Mouse (Mus musculus) kidney, embryonic 14.5 days (tissue): ENCODE data around the gene Uvrag. TPM values are rescaled to one million over a fixed set of nuclear protein-coding genes. Genes with fewer than 3 reads are reported as not detected.
"Not testable (repeated sequence)": the region's sequence is repeated elsewhere in the genome, so short reads cannot be mapped to it uniquely, and the experiment has no call there.

Source experiments
- ATAC-seq: fragments of 200-750 bp; cut with Nextera tagmentation; 2 replicates; pipeline ENCODE4 v1.8.0; 2017; ENCODE audit warnings: moderate number of reproducible peaks, mild to moderate bottlenecking, moderate TSS enrichment, moderate library complexity; ENCODE audit not compliant: low FRiP score, low TSS enrichment
- H3K27ac ChIP-seq: fragments of 300-500 bp; sonication (generic); 2 replicates; pipeline ENCODE4 v1.5.1; 2014; ENCODE audit warnings: low read depth, mild to moderate bottlenecking, low read length, moderate library complexity, mixed read lengths
- H3K27me3 ChIP-seq: fragments of 300-500 bp; sonication (generic); 2 replicates; pipeline ENCODE4 v1.6.1; 2014; ENCODE audit warnings: mild to moderate bottlenecking, low read length; ENCODE audit not compliant: control insufficient read depth, insufficient read depth
- H3K36me3 ChIP-seq: fragments of 300-500 bp; sonication (generic); 2 replicates; pipeline ENCODE4 v1.6.1; 2014; ENCODE audit warnings: low read length, mixed read lengths; ENCODE audit not compliant: control insufficient read depth, insufficient read depth
- H3K4me1 ChIP-seq: fragments of 300-500 bp; sonication (generic); 2 replicates; pipeline ENCODE4 v1.6.1; 2014; ENCODE audit warnings: low read length, mixed read lengths; ENCODE audit not compliant: control insufficient read depth, insufficient read depth
- H3K4me2 ChIP-seq: fragments of 300-500 bp; sonication (generic); replicated peaks from 2 replicates; pipeline ENCODE4 v1.6.1; 2014; ENCODE audit warnings: low read depth, mild to moderate bottlenecking, low read length
- H3K4me3 ChIP-seq: fragments of 300-500 bp; sonication (generic); 2 replicates; pipeline ENCODE4 v1.5.1; 2014; ENCODE audit warnings: mild to moderate bottlenecking, low read length
- H3K9ac ChIP-seq: fragments of 300-500 bp; sonication (generic); 2 replicates; pipeline ENCODE4 v1.6.1; 2014; ENCODE audit warnings: low read depth, mild to moderate bottlenecking, low read length, moderate library complexity
- H3K9me3 ChIP-seq: fragments of 300-500 bp; sonication (generic); 2 replicates; pipeline ENCODE4 v1.6.1; 2016; ENCODE audit warnings: low read length; ENCODE audit not compliant: control insufficient read depth
- WGBS: fragments of 180-500 bp; shearing (Covaris S2); extraction: QIAGEN DNeasy Blood & Tissue Kit; methylation state at CpG from one replicate; pipeline ENCODE4 v1.1.7; 2014; 5-methylcytosine and 5-hydroxymethylcytosine counted together
- polyA plus RNA-seq: library from polyadenylated mRNA; unstranded; fragments of >200 nt; fragmentation: Nextera tagmentation; extraction: Ambion mirVana; gene quantifications from 2 replicates; pipeline ENCODE4 v1.2.1, GENCODE M21; 2014

The Uvrag gene
- polyA plus RNA-seq, 1 experiment from 2014 or later, result 22.7 TPM

DNA sequence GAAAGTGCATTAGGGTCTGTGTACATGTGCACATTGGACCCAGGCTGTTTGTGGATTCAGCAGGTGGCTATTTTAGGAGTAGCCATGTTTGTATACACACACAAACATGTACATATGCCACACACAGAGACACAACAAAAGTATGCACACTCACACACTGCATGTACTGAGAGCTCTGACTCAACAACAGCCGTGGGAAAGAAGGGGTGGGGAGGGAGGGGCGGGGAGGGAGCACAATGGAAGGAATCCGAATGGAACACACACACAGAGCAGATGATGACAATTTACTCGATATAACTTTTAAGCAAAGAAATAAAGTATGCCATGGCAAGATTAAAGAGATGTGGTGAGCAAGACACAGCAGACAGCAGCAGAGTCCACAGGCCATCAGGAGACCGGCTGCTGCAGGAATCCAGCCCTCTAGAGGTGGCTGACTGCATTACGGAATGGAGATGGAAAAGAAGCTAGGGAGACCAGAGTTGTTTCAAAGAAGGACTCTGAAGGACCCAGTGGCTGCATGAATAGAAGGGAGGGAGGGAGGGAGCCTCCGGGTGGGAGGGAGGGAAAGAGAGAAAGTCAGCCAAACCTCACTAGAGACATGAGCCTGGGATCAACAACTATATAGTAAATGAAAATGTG is 67.1 kb downstream of the Uvrag start:
- ATAC-seq, result peak; percentile 64; the same call in 1 of the 2 replicates
- WGBS, result 37% methylated on average over 7 of the region's 7 CpGs
- H3K27ac ChIP-seq, result no peak overlapping the region

DNA sequence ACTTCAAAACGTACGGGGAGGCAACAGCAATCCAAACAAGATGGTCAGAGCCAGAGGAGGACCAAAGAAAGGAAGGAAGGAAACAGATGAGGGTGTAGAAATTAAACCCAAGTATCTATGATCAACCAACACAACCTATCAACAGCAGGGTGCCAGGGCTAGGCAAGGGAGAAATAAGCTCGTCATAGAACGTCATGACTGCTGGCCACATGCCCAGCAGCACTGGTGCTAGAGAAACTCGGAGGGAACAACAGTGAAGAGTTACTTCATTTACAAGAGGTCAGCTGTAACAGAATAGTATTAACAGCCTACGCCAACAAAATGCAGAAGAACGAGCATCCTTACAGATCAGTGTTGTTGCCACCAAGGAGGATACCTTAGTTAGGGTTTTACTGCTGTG is 73.2 kb downstream of the Uvrag start:
- 85% methylated on average over 7 of the region's 7 CpGs for WGBS

More for the DNA sequence above, 67.1 kb downstream of the Uvrag start:
- Histone ChIP-seq H3K9ac (no peak overlapping the region), H3K4me2 (no peak overlapping the region), H3K4me1 (no peaks in the 10 kb centered on the region), H3K9me3 (no peaks in the 10 kb centered on the region), H3K4me3 (no peak overlapping the region), H3K36me3 (no peaks in the 10 kb centered on the region), H3K27me3 (no peaks in the 10 kb centered on the region)

DNA sequence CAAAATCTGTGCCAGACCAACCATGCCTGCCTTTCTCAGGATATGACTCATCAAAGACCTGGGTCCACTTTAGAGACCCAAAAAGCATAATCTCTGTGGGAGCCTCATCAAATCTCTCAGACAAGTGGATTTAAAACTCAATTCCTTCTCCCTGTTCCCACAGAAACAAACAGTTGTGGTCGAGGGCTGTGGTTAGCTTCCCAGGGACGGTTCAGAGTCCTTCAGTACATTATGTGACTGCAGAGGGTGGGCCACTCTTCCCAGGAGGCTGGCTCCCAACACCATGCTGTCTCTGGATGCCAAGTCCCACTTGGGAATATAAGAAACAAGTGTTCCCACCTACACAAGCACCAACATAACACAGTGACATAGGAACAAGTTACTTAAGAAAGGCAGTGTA is 75.0 kb downstream of the Uvrag start:
- Histone ChIP-seq H3K9ac (no peak overlapping the region), H3K27me3 (no peaks in the 10 kb centered on the region), H3K4me2 (peak overlapping the region; percentile 30), H3K36me3 (no peaks in the 10 kb centered on the region), H3K4me3 (no peak overlapping the region), H3K9me3 (no peaks in the 10 kb centered on the region), H3K4me1 (peaks cover 11% of the 10 kb centered on the region), H3K27ac (peak overlapping the region; percentile 65)
- ATAC-seq, result no peak
- 10% methylated on average over 2 of the region's 2 CpGs for WGBS

More for the DNA sequence above, 73.2 kb downstream of the Uvrag start:
- H3K36me3 ChIP-seq, result no peaks in the 10 kb centered on the region
- no peak overlapping the region for H3K4me2 ChIP-seq
- no peak overlapping the region for H3K27ac ChIP-seq
- no peak for ATAC-seq
- no peak overlapping the region for H3K4me3 ChIP-seq
- no peaks in the 10 kb centered on the region for H3K9me3 ChIP-seq
- peaks cover 11% of the 10 kb centered on the region for H3K4me1 ChIP-seq
- no peaks in the 10 kb centered on the region for H3K27me3 ChIP-seq
- H3K9ac ChIP-seq, result no peak overlapping the region

GRCm38 (mm10) chr7:99065391-99065831 is 75.5 kb downstream of the Uvrag start:
- peak; percentile 90 for ATAC-seq
- Histone ChIP-seq H3K9me3 (no peaks in the 10 kb centered on the region), H3K9ac (peak overlapping the region; percentile 18; the same call in 1 of the 2 replicates), H3K4me1 (peaks cover 11% of the 10 kb centered on the region), H3K27ac (peak overlapping the region; percentile 65), H3K4me2 (peak overlapping the region; percentile 30), H3K27me3 (no peaks in the 10 kb centered on the region), H3K4me3 (0 out of 2 replicates have a peak overlapping the region, but pooled peaks have one; percentile 4), H3K36me3 (no peaks in the 10 kb centered on the region)
- WGBS, result 2% methylated on average over 11 of the region's 11 CpGs

DNA sequence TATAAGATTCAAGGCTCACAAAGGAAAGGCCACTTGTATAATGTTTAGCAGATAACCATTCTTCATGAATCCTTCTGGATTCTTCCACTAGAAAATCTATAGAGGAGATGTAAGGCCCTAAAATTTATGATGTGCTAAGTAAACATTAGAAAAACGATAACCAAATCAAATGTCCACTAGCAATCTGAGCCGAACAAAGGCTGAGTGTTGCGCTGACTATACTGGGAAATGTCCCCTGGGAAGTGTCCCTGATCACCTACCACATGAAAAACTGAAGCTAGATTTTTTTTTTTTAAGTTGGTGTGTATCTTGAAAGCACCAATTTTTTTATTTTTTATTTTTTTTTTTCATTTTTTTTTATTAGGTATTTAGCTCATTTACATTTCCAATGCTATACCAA is 76.1 kb downstream of the Uvrag start:
- no peaks in the 10 kb centered on the region for H3K27me3 ChIP-seq
- 24% methylated on average over 3 of the region's 3 CpGs for WGBS
- H3K4me3 ChIP-seq, result no peak overlapping the region
- no peaks in the 10 kb centered on the region for H3K36me3 ChIP-seq
- peaks cover 11% of the 10 kb centered on the region for H3K4me1 ChIP-seq
- H3K27ac ChIP-seq, result no peak overlapping the region
- H3K9ac ChIP-seq, result no peak overlapping the region
- no peak for ATAC-seq
- no peaks in the 10 kb centered on the region for H3K9me3 ChIP-seq
- no peak overlapping the region for H3K4me2 ChIP-seq

- not testable (repeated sequence) for H3K9ac ChIP-seq, H3K27ac ChIP-seq, H3K36me3 ChIP-seq, H3K4me2 ChIP-seq, H3K9me3 ChIP-seq, H3K27me3 ChIP-seq, H3K4me3 ChIP-seq
- peak; percentile 28; the same call in 1 of the 2 replicates for ATAC-seq
- peaks cover 11% of the 10 kb centered on the region for H3K4me1 ChIP-seq
- WGBS, result 71% methylated on average over 3 of the region's 3 CpGs
These were observed 78.7 kb downstream of the Uvrag start for GRCm38 (mm10) chr7:99062263-99062662.

- Histone ChIP-seq H3K4me2 (no peak overlapping the region), H3K36me3 (no peaks in the 10 kb centered on the region), H3K9me3 (no peaks in the 10 kb centered on the region), H3K27ac (no peak overlapping the region), H3K4me3 (no peak overlapping the region), H3K9ac (no peak overlapping the region), H3K27me3 (no peaks in the 10 kb centered on the region), H3K4me1 (peaks cover 11% of the 10 kb centered on the region)
- 64% methylated on average over 7 of the region's 7 CpGs for WGBS
- ATAC-seq, result no peak
These were observed 79.8 kb downstream of the Uvrag start for GRCm38 (mm10) chr7:99061056-99061680.

DNA sequence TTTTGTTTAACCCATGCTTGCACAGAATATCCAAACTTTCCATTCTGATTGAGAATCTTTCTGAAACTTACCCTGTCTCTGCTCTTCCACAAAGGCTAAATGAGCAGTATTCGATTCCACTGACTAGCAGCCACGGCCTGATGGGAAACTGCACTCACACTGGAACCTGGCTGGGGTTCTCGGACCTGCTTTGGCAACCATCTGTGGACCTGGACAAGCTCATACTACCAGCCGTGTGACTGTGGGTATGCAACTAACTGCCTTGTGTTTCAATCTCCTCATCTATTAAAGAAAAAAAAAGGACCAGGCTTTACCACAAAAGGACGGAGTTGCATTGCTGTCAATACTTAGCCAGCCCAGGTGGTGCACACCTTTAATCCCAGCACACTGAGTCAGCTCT is 80.5 kb downstream of the Uvrag start:
- 91% methylated on average over 5 of the region's 5 CpGs for WGBS
- Histone ChIP-seq H3K4me3 (no peak overlapping the region), H3K27me3 (no peaks in the 10 kb centered on the region), H3K9me3 (no peaks in the 10 kb centered on the region), H3K27ac (no peak overlapping the region), H3K4me2 (no peak overlapping the region), H3K9ac (no peak overlapping the region), H3K36me3 (no peaks in the 10 kb centered on the region), H3K4me1 (peaks cover 4% of the 10 kb centered on the region)
- no peak for ATAC-seq

GRCm38 (mm10) chr7:99059934-99060333 is 81.0 kb downstream of the Uvrag start:
- no peak overlapping the region for H3K9ac ChIP-seq
- no peaks in the 10 kb centered on the region for H3K27me3 ChIP-seq
- H3K36me3 ChIP-seq, result no peaks in the 10 kb centered on the region
- WGBS, result 92% methylated on average over 8 of the region's 8 CpGs
- no peak overlapping the region for H3K27ac ChIP-seq
- no peaks in the 10 kb centered on the region for H3K9me3 ChIP-seq
- no peak overlapping the region for H3K4me3 ChIP-seq
- ATAC-seq, result no peak
- no peaks in the 10 kb centered on the region for H3K4me1 ChIP-seq
- H3K4me2 ChIP-seq, result no peak overlapping the region
